Mouse (Mus musculus): Measurements from ENCODE around the gene 4931422A03Rik. TPM values are rescaled to one million over a fixed set of nuclear protein-coding genes. Genes with fewer than 3 reads are reported as not detected.

4931422A03Rik gene
- polyA plus RNA-seq, 1 experiment: 0.19 TPM

GRCm38 (mm10) chr2:104036316-104036715, 8.2 kb upstream of the 4931422A03Rik start:
- no peak overlapping the region for H3K4me3 ChIP-seq
- TF ChIP-seq REST (IDR thresholded peaks at IDR 0.05; ENCODE audit: insufficient read depth, insufficient read length) (no peak), SRF (IDR thresholded peaks at IDR 0.05; ENCODE audit: control insufficient read depth, insufficient read length, low read depth) (no peak), MYOD1 (IDR thresholded peaks at IDR 0.05; ENCODE audit: control insufficient read depth in 1 of 3, insufficient read length in 2 of 3, low read depth in 2 of 3) (no peak), CEBPB (IDR thresholded peaks at IDR 0.05; ENCODE audit: insufficient read depth, poor library complexity, severe bottlenecking) (no peak), MYOG (IDR thresholded peaks at IDR 0.05; ENCODE audit: control insufficient read depth in 1 of 3, insufficient read depth in 1 of 3, insufficient read length in 2 of 3, low read depth in 2 of 3) (no peak), POLR2AphosphoS2 (IDR thresholded peaks at IDR 0.05; ENCODE audit: insufficient read length, low read depth) (no peak), POLR2A (IDR thresholded peaks at IDR 0.05; ENCODE audit: insufficient read length, low read depth) (no peak), USF1 (IDR thresholded peaks at IDR 0.05; ENCODE audit: low read depth) (no peak), TCF3 (IDR thresholded peaks at IDR 0.05; ENCODE audit: insufficient read length, low read depth) (no peak), MAX (IDR thresholded peaks at IDR 0.05; ENCODE audit: low read depth) (no peak), E2F4 (IDR thresholded peaks at IDR 0.05; ENCODE audit: insufficient read depth) (no peak), TCF12 (IDR thresholded peaks at IDR 0.05; ENCODE audit: insufficient read depth, poor library complexity, severe bottlenecking) (no peak)
- no peak overlapping the region for H3ac ChIP-seq (ENCODE audit: control insufficient read depth, insufficient read length)
- peaks cover 32% of the 10 kb centered on the region for H3K36me3 ChIP-seq (ENCODE audit: control insufficient read depth, insufficient read depth)
- H3K4me2 ChIP-seq (ENCODE audit: low read depth): no peak overlapping the region
- H3K79me2 ChIP-seq (ENCODE audit: control insufficient read depth, insufficient read depth): no peaks in the 10 kb centered on the region
- H3K27me3 ChIP-seq (ENCODE audit: control insufficient read depth, insufficient read depth, insufficient read length): no peaks in the 10 kb centered on the region

GRCm38 (mm10) chr2:104035595-104035994, 7.4 kb upstream of the 4931422A03Rik start:
- H3K36me3 ChIP-seq (ENCODE audit: control insufficient read depth, insufficient read depth): peaks cover 32% of the 10 kb centered on the region
- H3K27me3 ChIP-seq (ENCODE audit: control insufficient read depth, insufficient read depth, insufficient read length): no peaks in the 10 kb centered on the region
- TF ChIP-seq SRF (IDR thresholded peaks at IDR 0.05; ENCODE audit: control insufficient read depth, insufficient read length, low read depth): no peak
- no peak for TF ChIP-seq MYOD1 (IDR thresholded peaks at IDR 0.05; ENCODE audit: control insufficient read depth in 1 of 3, insufficient read length in 2 of 3, low read depth in 2 of 3)
- TF ChIP-seq MAX (IDR thresholded peaks at IDR 0.05; ENCODE audit: low read depth): no peak
- TF ChIP-seq USF1 (IDR thresholded peaks at IDR 0.05; ENCODE audit: low read depth): no peak
- no peak for TF ChIP-seq TCF3 (IDR thresholded peaks at IDR 0.05; ENCODE audit: insufficient read length, low read depth)
- TF ChIP-seq REST (IDR thresholded peaks at IDR 0.05; ENCODE audit: insufficient read depth, insufficient read length): no peak
- TF ChIP-seq POLR2A (IDR thresholded peaks at IDR 0.05; ENCODE audit: insufficient read length, low read depth): no peak
- TF ChIP-seq E2F4 (IDR thresholded peaks at IDR 0.05; ENCODE audit: insufficient read depth): no peak
- no peak for TF ChIP-seq TCF12 (IDR thresholded peaks at IDR 0.05; ENCODE audit: insufficient read depth, poor library complexity, severe bottlenecking)
- no peak for TF ChIP-seq POLR2AphosphoS2 (IDR thresholded peaks at IDR 0.05; ENCODE audit: insufficient read length, low read depth)
- H3K4me2 ChIP-seq (ENCODE audit: low read depth): no peak overlapping the region
- no peak overlapping the region for H3ac ChIP-seq (ENCODE audit: control insufficient read depth, insufficient read length)
- no peak overlapping the region for H3K4me3 ChIP-seq
- H3K79me2 ChIP-seq (ENCODE audit: control insufficient read depth, insufficient read depth): no peaks in the 10 kb centered on the region

GRCm38 (mm10) chr2:104034832-104035472, 6.8 kb upstream of the 4931422A03Rik start:
- peaks cover 32% of the 10 kb centered on the region for H3K36me3 ChIP-seq (ENCODE audit: control insufficient read depth, insufficient read depth)
- no peaks in the 10 kb centered on the region for H3K79me2 ChIP-seq (ENCODE audit: control insufficient read depth, insufficient read depth)
- H3K27me3 ChIP-seq (ENCODE audit: control insufficient read depth, insufficient read depth, insufficient read length): no peaks in the 10 kb centered on the region
- H3K4me2 ChIP-seq (ENCODE audit: low read depth): no peak overlapping the region
- H3ac ChIP-seq (ENCODE audit: control insufficient read depth, insufficient read length): no peak overlapping the region
- H3K4me3 ChIP-seq: no peak overlapping the region
- TF ChIP-seq TCF3 (IDR thresholded peaks at IDR 0.05; ENCODE audit: insufficient read length, low read depth) (no peak), POLR2A (IDR thresholded peaks at IDR 0.05; ENCODE audit: insufficient read length, low read depth) (no peak), MAX (IDR thresholded peaks at IDR 0.05; ENCODE audit: low read depth) (no peak), MYOG (IDR thresholded peaks at IDR 0.05; ENCODE audit: control insufficient read depth in 1 of 3, insufficient read depth in 1 of 3, insufficient read length in 2 of 3, low read depth in 2 of 3) (no peak), USF1 (IDR thresholded peaks at IDR 0.05; ENCODE audit: low read depth) (no peak), SRF (IDR thresholded peaks at IDR 0.05; ENCODE audit: control insufficient read depth, insufficient read length, low read depth) (no peak), REST (IDR thresholded peaks at IDR 0.05; ENCODE audit: insufficient read depth, insufficient read length) (no peak), MYOD1 (IDR thresholded peaks at IDR 0.05; ENCODE audit: control insufficient read depth in 1 of 3, insufficient read length in 2 of 3, low read depth in 2 of 3) (no peak), E2F4 (IDR thresholded peaks at IDR 0.05; ENCODE audit: insufficient read depth) (no peak), CEBPB (IDR thresholded peaks at IDR 0.05; ENCODE audit: insufficient read depth, poor library complexity, severe bottlenecking) (no peak), TCF12 (IDR thresholded peaks at IDR 0.05; ENCODE audit: insufficient read depth, poor library complexity, severe bottlenecking) (no peak)

GRCm38 (mm10) chr2:104032056-104032455, 3.9 kb upstream of the 4931422A03Rik start:
- TF ChIP-seq POLR2A (IDR thresholded peaks at IDR 0.05; ENCODE audit: insufficient read length, low read depth) (no peak), TCF12 (IDR thresholded peaks at IDR 0.05; ENCODE audit: insufficient read depth, poor library complexity, severe bottlenecking) (no peak), POLR2AphosphoS2 (IDR thresholded peaks at IDR 0.05; ENCODE audit: insufficient read length, low read depth) (no peak), USF1 (IDR thresholded peaks at IDR 0.05; ENCODE audit: low read depth) (no peak), CEBPB (IDR thresholded peaks at IDR 0.05; ENCODE audit: insufficient read depth, poor library complexity, severe bottlenecking) (no peak), MYOG (IDR thresholded peaks at IDR 0.05; ENCODE audit: control insufficient read depth in 1 of 3, insufficient read depth in 1 of 3, insufficient read length in 2 of 3, low read depth in 2 of 3) (no peak), REST (IDR thresholded peaks at IDR 0.05; ENCODE audit: insufficient read depth, insufficient read length) (no peak), TCF3 (IDR thresholded peaks at IDR 0.05; ENCODE audit: insufficient read length, low read depth) (no peak), MAX (IDR thresholded peaks at IDR 0.05; ENCODE audit: low read depth) (no peak), E2F4 (IDR thresholded peaks at IDR 0.05; ENCODE audit: insufficient read depth) (no peak), SRF (IDR thresholded peaks at IDR 0.05; ENCODE audit: control insufficient read depth, insufficient read length, low read depth) (no peak), MYOD1 (IDR thresholded peaks at IDR 0.05; ENCODE audit: control insufficient read depth in 1 of 3, insufficient read length in 2 of 3, low read depth in 2 of 3) (no peak)
- Histone ChIP-seq H3K4me2 (ENCODE audit: low read depth) (no peak overlapping the region), H3K79me2 (ENCODE audit: control insufficient read depth, insufficient read depth) (peaks cover 18% of the 10 kb centered on the region), H3ac (ENCODE audit: control insufficient read depth, insufficient read length) (no peak overlapping the region), H3K27me3 (ENCODE audit: control insufficient read depth, insufficient read depth, insufficient read length) (no peaks in the 10 kb centered on the region), H3K4me3 (no peak overlapping the region), H3K36me3 (ENCODE audit: control insufficient read depth, insufficient read depth) (peaks cover 22% of the 10 kb centered on the region)

Data from myocyte (in vitro differentiated cells).